8 mouse cellular contexts compared by ENCODE assay signal in the genomic region with DNA sequence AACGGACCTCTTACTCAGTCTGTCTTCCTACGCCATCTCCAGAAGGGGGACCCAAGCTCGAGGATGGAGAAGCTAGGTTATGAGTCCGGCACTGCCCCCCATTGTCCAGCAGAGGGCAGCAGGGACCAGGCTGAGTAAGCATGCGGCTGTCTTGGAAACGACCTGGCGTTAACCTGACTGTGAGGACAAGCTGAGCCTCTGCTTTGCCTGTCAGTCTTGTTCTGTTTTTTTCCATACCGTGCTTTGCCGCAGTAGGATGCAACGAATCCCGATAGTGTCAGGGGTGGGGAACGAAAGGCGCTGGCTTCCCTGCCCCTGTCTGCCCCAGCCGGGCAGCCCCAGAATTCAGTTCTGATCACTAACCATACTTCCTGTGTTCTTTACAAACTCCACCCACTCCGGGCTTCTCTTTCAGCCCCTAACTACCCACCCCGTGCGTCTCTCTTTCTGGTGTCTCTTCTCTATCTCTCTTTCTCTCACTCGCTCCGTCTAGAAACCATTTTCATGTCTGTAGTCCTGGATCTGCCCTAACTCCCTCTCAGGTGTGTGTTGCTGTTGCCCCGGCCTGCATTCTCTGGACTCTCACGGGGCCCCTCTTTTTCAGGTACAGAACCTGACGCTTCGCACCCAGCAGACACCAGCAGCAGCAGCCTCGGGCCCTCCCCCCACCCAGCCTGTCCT. TPM values are rescaled to one million over a fixed set of nuclear protein-coding genes. Genes with fewer than 3 reads are reported as not detected.
DNase-seq lines count a peak whose midpoint lies in the region; ATAC-seq and TF ChIP-seq lines count a peak whose summit lies in the region.

No protein-coding gene starts in this region.

- peak overlapping the region; percentile 51 for H3ac ChIP-seq in C2C12 (ENCODE audit: control insufficient read depth, insufficient read length, low read depth)

- TF ChIP-seq POLR2A in brain, embryonic 14.5 days (IDR thresholded peaks at IDR 0.05; ENCODE audit: borderline replicate concordance, extremely low read depth, insufficient read depth, insufficient read length, poor library complexity, severe bottlenecking), result no peak

- H3K9ac ChIP-seq in heart, embryonic 12.5 days, result peak overlapping the region; percentile 58
- peak overlapping the region; percentile 38; the same call in 1 of the 2 replicates for H3K9ac ChIP-seq in kidney, postnatal 0 days (ENCODE audit: low read depth, low read length)
- peak overlapping the region; percentile 43 for H3K9ac ChIP-seq in liver, embryonic 11.5 days (ENCODE audit: low read depth, low read length)
- 0 out of 2 replicates have a peak overlapping the region, but pooled peaks have one; percentile 11 for H3K9ac ChIP-seq in stomach, embryonic 15.5 days

- DNase-seq in brain, embryonic 14.5 days (ENCODE audit: low read depth), result peak; percentile 98
- DNase-seq in kidney, postnatal 0 days (ENCODE audit: low spot score), result peak; percentile 98
- DNase-seq in liver, embryonic 11.5 days (ENCODE audit: low spot score), result peak; percentile 88
- DNase-seq in natural killer cell, adult 2 months (ENCODE audit: low spot score in 2 of 2), result peak; percentile 86 to 92

- peaks cover 39% of the 10 kb centered on the region for H3K4me1 ChIP-seq in erythroblast, embryonic 14.5 days (ENCODE audit: control insufficient read depth)
- peaks cover 43% of the 10 kb centered on the region for H3K4me1 ChIP-seq in heart, embryonic 12.5 days (replicated peaks)
- H3K4me1 ChIP-seq in kidney, postnatal 0 days (replicated peaks; ENCODE audit: insufficient read depth, low read length), result peaks cover 22% of the 10 kb centered on the region
- H3K4me1 ChIP-seq in liver, embryonic 11.5 days (replicated peaks; ENCODE audit: control insufficient read depth, insufficient read depth, low read length), result peaks cover 20% of the 10 kb centered on the region
- peaks cover 40% of the 10 kb centered on the region for H3K4me1 ChIP-seq in stomach, embryonic 15.5 days

- 6% methylated on average over 24 of the region's 24 CpGs for WGBS in heart, embryonic 12.5 days
- 5% methylated on average over 24 of the region's 24 CpGs for WGBS in kidney, postnatal 0 days
- 5% methylated on average over 24 of the region's 24 CpGs for WGBS in liver, embryonic 11.5 days
- 5% methylated on average over 24 of the region's 24 CpGs for WGBS in stomach, embryonic 15.5 days

- no peaks in the 10 kb centered on the region for H3K79me2 ChIP-seq in C2C12 (ENCODE audit: control insufficient read depth, insufficient read depth)

- no peaks in the 10 kb centered on the region for H3K27me3 ChIP-seq in C2C12 (ENCODE audit: control insufficient read depth, insufficient read depth, insufficient read length)
- no peaks in the 10 kb centered on the region; the same call in 1 of the 2 replicates for H3K27me3 ChIP-seq in erythroblast, embryonic 14.5 days (ENCODE audit: control insufficient read depth)
- peaks cover 36% of the 10 kb centered on the region for H3K27me3 ChIP-seq in heart, embryonic 12.5 days (replicated peaks)
- H3K27me3 ChIP-seq in kidney, postnatal 0 days (ENCODE audit: insufficient read depth, low read length), result no peaks in the 10 kb centered on the region
- peaks cover 4% of the 10 kb centered on the region; the same call in 1 of the 2 replicates for H3K27me3 ChIP-seq in liver, embryonic 11.5 days (replicated peaks; ENCODE audit: control insufficient read depth, insufficient read depth, low read length)
- no peaks in the 10 kb centered on the region for H3K27me3 ChIP-seq in stomach, embryonic 15.5 days (replicated peaks)

- no peak overlapping the region for H3K27ac ChIP-seq in heart, embryonic 12.5 days (ENCODE audit: poor library complexity, severe bottlenecking)
- peak overlapping the region; percentile 62; the same call in 1 of the 2 replicates for H3K27ac ChIP-seq in kidney, postnatal 0 days
- no peak overlapping the region for H3K27ac ChIP-seq in liver, embryonic 11.5 days (ENCODE audit: low read depth, low read length)
- H3K27ac ChIP-seq in stomach, embryonic 15.5 days, result peak overlapping the region; percentile 63

- peak overlapping the region; percentile 80 for H3K4me2 ChIP-seq in heart, embryonic 12.5 days
- H3K4me2 ChIP-seq in kidney, postnatal 0 days (ENCODE audit: low read length), result peak overlapping the region; percentile 61
- peak overlapping the region; percentile 64 for H3K4me2 ChIP-seq in liver, embryonic 11.5 days
- H3K4me2 ChIP-seq in stomach, embryonic 15.5 days, result peak overlapping the region; percentile 59

- no peaks in the 10 kb centered on the region for H3K79me3 ChIP-seq in C2C12 (ENCODE audit: low read depth)

- H3K9me3 ChIP-seq in erythroblast, embryonic 14.5 days (ENCODE audit: control insufficient read depth, low read length), result no peaks in the 10 kb centered on the region
- H3K9me3 ChIP-seq in heart, embryonic 12.5 days (replicated peaks), result no peaks in the 10 kb centered on the region
- H3K9me3 ChIP-seq in kidney, postnatal 0 days (replicated peaks; ENCODE audit: low read length), result no peaks in the 10 kb centered on the region
- no peaks in the 10 kb centered on the region for H3K9me3 ChIP-seq in liver, embryonic 11.5 days (ENCODE audit: control insufficient read depth, low read length)
- no peaks in the 10 kb centered on the region for H3K9me3 ChIP-seq in stomach, embryonic 15.5 days

- TF ChIP-seq CTCF in C2C12 (IDR thresholded peaks at IDR 0.05; ENCODE audit: control insufficient read depth, insufficient read depth, insufficient read length), result peak; percentile 95
- TF ChIP-seq CTCF in brain, embryonic 14.5 days (IDR thresholded peaks at IDR 0.05; ENCODE audit: borderline replicate concordance, extremely low read depth, insufficient read depth, insufficient read length), result peak; percentile 100
- peak; percentile 100 for TF ChIP-seq CTCF in kidney, postnatal 0 days (IDR thresholded peaks at IDR 0.05; ENCODE audit: low read depth)

- peak overlapping the region; percentile 23 for H3K4me3 ChIP-seq in C2C12 (ENCODE audit: insufficient read depth, poor library complexity, severe bottlenecking)
- H3K4me3 ChIP-seq in erythroblast, embryonic 14.5 days (replicated peaks), result peak overlapping the region; percentile 52
- peak overlapping the region; percentile 36 for H3K4me3 ChIP-seq in heart, embryonic 12.5 days
- peak overlapping the region; percentile 18; the same call in 1 of the 2 replicates for H3K4me3 ChIP-seq in kidney, postnatal 0 days (replicated peaks; ENCODE audit: low read depth, low read length)
- peak overlapping the region; percentile 39 for H3K4me3 ChIP-seq in liver, embryonic 11.5 days (ENCODE audit: low read depth, low read length)
- peak overlapping the region; percentile 28 for H3K4me3 ChIP-seq in stomach, embryonic 15.5 days (replicated peaks)

- ATAC-seq in heart, embryonic 12.5 days (ENCODE audit: insufficient number of reproducible peaks, low FRiP score), result peak; percentile 56
- ATAC-seq in kidney, postnatal 0 days (replicated peaks; ENCODE audit: low FRiP score, low read depth), result peak; percentile 61
- ATAC-seq in liver, embryonic 11.5 days (replicated peaks; ENCODE audit: low FRiP score), result peak; percentile 73
- ATAC-seq in stomach, embryonic 15.5 days (ENCODE audit: insufficient read depth, low FRiP score, low read depth), result peak; percentile 61; the same call in 1 of the 2 replicates

- H3K36me3 ChIP-seq in C2C12 (ENCODE audit: control insufficient read depth, insufficient read depth), result no peaks in the 10 kb centered on the region
- no peaks in the 10 kb centered on the region for H3K36me3 ChIP-seq in erythroblast, embryonic 14.5 days (ENCODE audit: control insufficient read depth)
- no peaks in the 10 kb centered on the region for H3K36me3 ChIP-seq in heart, embryonic 12.5 days
- H3K36me3 ChIP-seq in kidney, postnatal 0 days (ENCODE audit: insufficient read depth, low read length), result 0 out of 2 replicates have a peak, but pooled peaks cover 2% of the 10 kb centered on the region
- H3K36me3 ChIP-seq in liver, embryonic 11.5 days (ENCODE audit: control insufficient read depth, insufficient read depth, low read length), result no peaks in the 10 kb centered on the region
- no peaks in the 10 kb centered on the region for H3K36me3 ChIP-seq in stomach, embryonic 15.5 days

TF ChIP-seq in C2C12, 6 proteins besides CTCF, POLR2A, EP300 and RAD21:
- TF ChIP-seq CEBPB (IDR thresholded peaks at IDR 0.05; ENCODE audit: low read depth), result no peak
- TF ChIP-seq MAX (IDR thresholded peaks at IDR 0.05), result peak; percentile 53

RNA-seq across cellular contexts. Expression of a gene that starts 43.6 kb away (rescaled TPM):
- 0.15 TPM for polyA plus RNA-seq in C2C12 (2012; fragmentation: generic; extraction: Trizol)
- 4.6 and 5.0 TPM in 2 replicates for polyA plus RNA-seq in brain, embryonic 14.5 days (2012; rRNA removed)
- polyA plus RNA-seq in erythroblast, embryonic 14.5 days (2012), result not detected in 2 replicates
- 0.09 TPM in 2 replicates for polyA plus RNA-seq in heart, embryonic 12.5 days (2016; fragmentation: Nextera tagmentation; extraction: Ambion mirVana)
- 0.13 and 0.23 TPM in 2 replicates for polyA plus RNA-seq in kidney, postnatal 0 days (2015; fragmentation: Nextera tagmentation; extraction: Ambion mirVana)
- 0.14 TPM in 1 of 2 replicates, not detected in the other for polyA plus RNA-seq in liver, embryonic 11.5 days (2014; fragmentation: Nextera tagmentation; extraction: Ambion mirVana)
- 0.09 and 0.14 TPM in 2 replicates for polyA plus RNA-seq in stomach, embryonic 15.5 days (2015; fragmentation: Nextera tagmentation; extraction: Ambion mirVana)

RNA-seq across cellular contexts. Expression of a gene that starts 57.1 kb away (rescaled TPM):
- polyA plus RNA-seq in C2C12 (2012; fragmentation: generic; extraction: Trizol), result 205 TPM
- polyA plus RNA-seq in brain, embryonic 14.5 days (2012; rRNA removed), result 193 and 196 TPM in 2 replicates
- 9.0 and 11.2 TPM in 2 replicates for polyA plus RNA-seq in erythroblast, embryonic 14.5 days (2012)
- polyA plus RNA-seq in heart, embryonic 12.5 days (2016; fragmentation: Nextera tagmentation; extraction: Ambion mirVana), result 53.3 and 58.5 TPM in 2 replicates
- polyA plus RNA-seq in kidney, postnatal 0 days (2015; fragmentation: Nextera tagmentation; extraction: Ambion mirVana), result 60.7 and 71.7 TPM in 2 replicates
- 39.3 and 40.4 TPM in 2 replicates for polyA plus RNA-seq in liver, embryonic 11.5 days (2014; fragmentation: Nextera tagmentation; extraction: Ambion mirVana)
- polyA plus RNA-seq in stomach, embryonic 15.5 days (2015; fragmentation: Nextera tagmentation; extraction: Ambion mirVana), result 46.9 and 49.3 TPM in 2 replicates

Comparison
In these comparisons a context has a peak if more than half of its experiments do, and no peak if none do; other contexts are left out.
1. H3K27ac ChIP-seq: peak in kidney, postnatal 0 days (single experiment) and stomach, embryonic 15.5 days (single experiment); none in heart, embryonic 12.5 days (single experiment) and liver, embryonic 11.5 days (single experiment).
2. Peak in every context shown above with its lines, with median percentiles within 50 percentile points of each other: H3K4me3 ChIP-seq, CTCF ChIP-seq, DNase-seq, ATAC-seq, H3K4me2 ChIP-seq and H3K9ac ChIP-seq.